Mouse (Mus musculus) spleen, adult 12 weeks (tissue): ENCODE measurements at regions not wholly inside any gene's neighbourhood (a gene's known extent, or its start where the extent isn't known, plus 50 kb on each side); places are given as distances from the start of the nearest gene placed in this dataset.

ENCODE experiments used
- DNase-seq: peaks from one replicate; pipeline ENCODE4 v3.0.0; 2022; ENCODE audit warnings: low spot score

- no peak for DNase-seq
These were observed 505.9 kb upstream of the Zeb2 start for GRCm38 (mm10) chr2:45623056-45623455.

- DNase-seq: no peak
These were observed 491.7 kb upstream of the Zeb2 start for GRCm38 (mm10) chr2:45608926-45609325.

- no peak for DNase-seq
These were observed 490.2 kb upstream of the Zeb2 start for GRCm38 (mm10) chr2:45607393-45607792.

GRCm38 (mm10) chr2:45601332-45601900 is 484.2 kb upstream of the Zeb2 start:
- no peak for DNase-seq

GRCm38 (mm10) chr2:45593765-45594164 is 476.6 kb upstream of the Zeb2 start:
- DNase-seq: no peak

- DNase-seq: no peak
These were observed 473.8 kb upstream of the Zeb2 start for GRCm38 (mm10) chr2:45590980-45591379.

- no peak for DNase-seq
These were observed 471.1 kb upstream of the Zeb2 start for GRCm38 (mm10) chr2:45588248-45588647.

- DNase-seq: no peak
These were observed 469.5 kb upstream of the Zeb2 start for GRCm38 (mm10) chr2:45586588-45587200.

GRCm38 (mm10) chr2:45581549-45581925 is 464.3 kb upstream of the Zeb2 start:
- no peak for DNase-seq

- DNase-seq: no peak
These were observed 463.8 kb upstream of the Zeb2 start for GRCm38 (mm10) chr2:45580838-45581548.

GRCm38 (mm10) chr2:45572906-45573305 is 455.7 kb upstream of the Zeb2 start:
- DNase-seq: no peak

GRCm38 (mm10) chr2:45554707-45555106 is 437.5 kb upstream of the Zeb2 start:
- no peak for DNase-seq

GRCm38 (mm10) chr2:45541394-45541793 is 424.2 kb upstream of the Zeb2 start:
- no peak for DNase-seq

- DNase-seq: no peak
These were observed 421.8 kb upstream of the Zeb2 start for GRCm38 (mm10) chr2:45538950-45539349.

GRCm38 (mm10) chr2:45537722-45538121 is 420.5 kb upstream of the Zeb2 start:
- no peak for DNase-seq

- DNase-seq: no peak
These were observed 417.6 kb upstream of the Zeb2 start for GRCm38 (mm10) chr2:45534806-45535205.

GRCm38 (mm10) chr2:45522310-45522709 is 405.1 kb upstream of the Zeb2 start:
- no peak for DNase-seq

- no peak for DNase-seq
These were observed 402.5 kb upstream of the Zeb2 start for GRCm38 (mm10) chr2:45519550-45520152.

- DNase-seq: no peak
These were observed 397.3 kb upstream of the Zeb2 start for GRCm38 (mm10) chr2:45514290-45515180.

- DNase-seq: no peak
These were observed 395.7 kb upstream of the Zeb2 start for GRCm38 (mm10) chr2:45512852-45513251.

- DNase-seq: no peak
These were observed 394.6 kb upstream of the Zeb2 start for GRCm38 (mm10) chr2:45511791-45512190.

- DNase-seq: no peak
These were observed 387.3 kb upstream of the Zeb2 start for GRCm38 (mm10) chr2:45504468-45504867.
